Mouse (Mus musculus): Measurements from ENCODE around the gene Prr29. TPM values are rescaled to one million over a fixed set of nuclear protein-coding genes. Genes with fewer than 3 reads are reported as not detected.

The Prr29 gene
- 0.33 TPM for polyA plus RNA-seq (2015; fragmentation: Illumina TruSeq; extraction: RNeasy Lipid Tissue Mini Kit (QIAGEN cat#74804); ENCODE audit: insufficient read depth, low replicate concordance)

GRCm38 (mm10) chr11:106365366-106365765 is at the start of gene Prr29:
TSS of gene Prr29 (plus strand) at chr11:106365472.

GRCm38 (mm10) chr11:106353188-106353587 is 12.1 kb upstream of the Prr29 start, which contains the start of gene Scn4a:
TSS of gene Scn4a (minus strand) at chr11:106353288.

DNA sequence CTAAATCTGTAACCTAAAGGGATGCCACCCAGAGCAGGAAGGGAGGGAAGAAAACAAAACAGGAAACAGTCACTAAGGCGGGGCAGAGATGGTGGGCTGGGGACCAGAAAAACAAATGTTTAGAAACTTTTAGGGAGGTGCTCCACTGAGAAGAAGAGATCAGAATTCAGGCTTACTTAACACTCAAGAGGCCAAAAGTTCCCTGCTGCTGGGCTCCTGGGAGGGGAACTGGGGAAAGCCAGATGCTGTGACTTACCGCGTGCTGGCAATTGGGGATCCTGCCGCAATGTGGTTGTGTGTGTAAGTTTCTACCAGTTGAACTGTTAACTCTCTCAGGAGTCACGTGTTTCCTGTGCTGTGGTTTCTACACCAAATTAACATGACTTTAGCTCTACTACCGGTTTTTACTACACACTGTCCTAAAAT is 22.5 kb downstream of the Prr29 start, which contains the start of gene Icam2:
Icam2 (minus strand) TSS at position 285 of the 426 bp plus-strand sequence.

Other genes with a start within 250 kb of the Prr29 start
- gene Gm10840, start 204.6 kb upstream of the Prr29 start, polyA plus RNA-seq (2015; fragmentation: Illumina TruSeq; extraction: RNeasy Lipid Tissue Mini Kit (QIAGEN cat#74804); ENCODE audit: insufficient read depth, low replicate concordance), result not detected
- 322 TPM for gene Limd2, start 204.6 kb upstream of the Prr29 start, polyA plus RNA-seq (2015; fragmentation: Illumina TruSeq; extraction: RNeasy Lipid Tissue Mini Kit (QIAGEN cat#74804); ENCODE audit: insufficient read depth, low replicate concordance)
- gene Strada, start 163.3 kb upstream of the Prr29 start, polyA plus RNA-seq (2015; fragmentation: Illumina TruSeq; extraction: RNeasy Lipid Tissue Mini Kit (QIAGEN cat#74804); ENCODE audit: insufficient read depth, low replicate concordance), result 35.5 TPM
- 113 TPM for gene Ccdc47, start 149.1 kb upstream of the Prr29 start, polyA plus RNA-seq (2015; fragmentation: Illumina TruSeq; extraction: RNeasy Lipid Tissue Mini Kit (QIAGEN cat#74804); ENCODE audit: insufficient read depth, low replicate concordance)
- 89.4 TPM for gene Ddx42, start 148.5 kb upstream of the Prr29 start, polyA plus RNA-seq (2015; fragmentation: Illumina TruSeq; extraction: RNeasy Lipid Tissue Mini Kit (QIAGEN cat#74804); ENCODE audit: insufficient read depth, low replicate concordance)
- 75.9 TPM for gene Ftsj3, start 109.4 kb upstream of the Prr29 start, polyA plus RNA-seq (2015; fragmentation: Illumina TruSeq; extraction: RNeasy Lipid Tissue Mini Kit (QIAGEN cat#74804); ENCODE audit: insufficient read depth, low replicate concordance)
- gene Psmc5, start 109.3 kb upstream of the Prr29 start, polyA plus RNA-seq (2015; fragmentation: Illumina TruSeq; extraction: RNeasy Lipid Tissue Mini Kit (QIAGEN cat#74804); ENCODE audit: insufficient read depth, low replicate concordance), result 94.7 TPM
- 94.5 TPM for gene Smarcd2, start 92.5 kb upstream of the Prr29 start, polyA plus RNA-seq (2015; fragmentation: Illumina TruSeq; extraction: RNeasy Lipid Tissue Mini Kit (QIAGEN cat#74804); ENCODE audit: insufficient read depth, low replicate concordance)
- 0.26 TPM for gene Tcam1, start 88.8 kb upstream of the Prr29 start, polyA plus RNA-seq (2015; fragmentation: Illumina TruSeq; extraction: RNeasy Lipid Tissue Mini Kit (QIAGEN cat#74804); ENCODE audit: insufficient read depth, low replicate concordance)
- gene Gh, start 63.6 kb upstream of the Prr29 start, polyA plus RNA-seq (2015; fragmentation: Illumina TruSeq; extraction: RNeasy Lipid Tissue Mini Kit (QIAGEN cat#74804); ENCODE audit: insufficient read depth, low replicate concordance), result 1.0 TPM
- gene Cd79b, start 50.7 kb upstream of the Prr29 start, polyA plus RNA-seq (2015; fragmentation: Illumina TruSeq; extraction: RNeasy Lipid Tissue Mini Kit (QIAGEN cat#74804); ENCODE audit: insufficient read depth, low replicate concordance), result 960 TPM
- gene Scn4a, start 12.2 kb upstream of the Prr29 start, polyA plus RNA-seq (2015; fragmentation: Illumina TruSeq; extraction: RNeasy Lipid Tissue Mini Kit (QIAGEN cat#74804); ENCODE audit: insufficient read depth, low replicate concordance), result 6.6 TPM
- gene Icam2, start 22.6 kb downstream of the Prr29 start, polyA plus RNA-seq (2015; fragmentation: Illumina TruSeq; extraction: RNeasy Lipid Tissue Mini Kit (QIAGEN cat#74804); ENCODE audit: insufficient read depth, low replicate concordance), result 103 TPM
- gene Ern1, start 122.4 kb downstream of the Prr29 start, polyA plus RNA-seq (2015; fragmentation: Illumina TruSeq; extraction: RNeasy Lipid Tissue Mini Kit (QIAGEN cat#74804); ENCODE audit: insufficient read depth, low replicate concordance), result 17.4 TPM
- gene Tex2, start 248.0 kb downstream of the Prr29 start, polyA plus RNA-seq (2015; fragmentation: Illumina TruSeq; extraction: RNeasy Lipid Tissue Mini Kit (QIAGEN cat#74804); ENCODE audit: insufficient read depth, low replicate concordance), result 15.6 TPM